Mouse (Mus musculus) liver, embryonic 14.5 days (tissue): ENCODE measurements around the gene Rusc2.

Source experiments
- CTCF ChIP-seq: IDR thresholded peaks from 2 replicates; pipeline ENCODE4 v1.5.1; 2016; ENCODE audit warnings: antibody characterized with exemption, low read depth, control low read depth
- EP300 ChIP-seq: IDR thresholded peaks from 2 replicates; pipeline ENCODE4 v1.6.1; 2016; ENCODE audit warnings: antibody characterized with exemption, low read depth

DNA sequence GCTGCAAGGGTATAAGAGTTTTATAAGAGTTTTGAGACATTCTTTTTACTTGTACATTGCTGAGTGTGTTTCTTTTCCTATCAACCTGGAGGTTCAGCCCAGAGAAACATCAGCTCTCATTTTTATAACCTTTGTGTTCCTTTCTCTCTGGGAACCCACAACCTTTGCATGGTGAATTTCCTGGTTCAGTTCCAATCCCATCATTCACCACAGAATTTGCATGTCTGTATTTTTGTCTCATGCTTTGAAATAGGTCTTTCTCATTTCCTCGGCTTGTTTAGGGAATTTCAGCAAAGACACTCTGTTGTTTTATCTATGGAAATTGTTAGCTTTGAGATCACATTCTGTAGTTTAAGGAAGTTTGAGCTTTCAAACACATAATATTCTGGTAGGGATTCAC is 91.9 kb downstream of the Rusc2 start:
- TF ChIP-seq CTCF = no peak
- TF ChIP-seq EP300 = no peak
